Mouse (Mus musculus) adrenal gland, postnatal 25 days (tissue): ENCODE measurements around the gene Wwox. TPM values are rescaled to one million over a fixed set of nuclear protein-coding genes. Genes with fewer than 3 reads are reported as not detected.

ENCODE experiments used
- DNase-seq: peaks from one replicate; pipeline ENCODE4 v3.0.0; 2021; ENCODE audit warnings: mixed read lengths
- total RNA-seq: library from RNA; stranded (reverse); gene quantifications from 2 replicates; pipeline ENCODE4 v1.2.3, GENCODE M21; 2021

Gene Wwox
- total RNA-seq, 1 experiment from 2014 or later, result 37.2 TPM

DNA sequence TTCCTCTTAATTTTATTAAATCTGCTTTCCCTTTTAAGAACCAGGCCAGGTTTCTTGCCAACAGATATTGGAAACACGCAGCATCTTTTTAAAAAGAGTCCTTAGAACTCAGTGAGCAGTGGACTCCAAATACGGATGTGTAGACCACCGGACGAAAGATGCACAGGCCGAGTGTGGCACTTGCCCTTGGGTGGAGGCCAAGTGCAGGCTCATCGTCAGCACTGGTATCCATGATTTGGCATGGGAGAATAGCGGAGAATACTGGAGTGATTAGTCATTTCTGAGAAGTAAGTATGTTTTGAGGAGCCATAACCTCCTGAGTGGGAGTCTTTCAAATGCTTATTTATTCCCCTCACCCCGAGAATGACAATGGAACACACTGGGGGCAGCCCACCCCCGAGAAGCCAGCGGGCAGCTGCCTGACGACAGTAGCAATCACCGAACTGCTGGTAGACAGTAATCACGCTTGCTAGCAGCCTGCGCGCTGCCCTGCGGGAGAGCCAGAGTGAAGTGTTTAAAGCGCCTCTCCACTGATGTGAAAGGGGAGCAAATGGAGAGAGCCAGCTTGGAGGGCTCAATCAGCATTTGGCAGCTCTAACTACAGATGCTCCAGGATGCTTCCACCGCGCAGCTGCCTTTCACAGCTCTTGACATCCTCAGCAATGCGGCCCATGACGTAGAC, 29.2 kb downstream of the Wwox start:
- no peak for DNase-seq

DNA sequence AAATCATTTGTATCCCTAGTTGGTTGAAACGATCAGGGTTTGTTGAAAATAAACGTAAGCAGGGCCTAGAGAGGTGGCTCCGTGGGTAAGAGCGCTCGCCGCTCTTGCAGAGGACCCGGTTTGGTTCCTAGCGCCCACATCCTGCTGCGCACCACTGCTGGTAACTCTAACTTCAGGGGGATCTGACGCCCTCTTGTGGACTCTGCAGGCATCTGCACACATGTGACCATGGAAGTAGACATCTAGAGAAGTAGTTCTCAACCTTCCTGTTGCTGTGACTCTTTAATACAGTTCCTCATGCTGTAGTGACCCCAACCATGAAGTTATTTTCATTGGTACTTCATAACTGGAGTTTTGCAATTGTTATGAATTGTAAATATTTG, 29.7 kb downstream of the Wwox start:
- DNase-seq, result no peak

DNA sequence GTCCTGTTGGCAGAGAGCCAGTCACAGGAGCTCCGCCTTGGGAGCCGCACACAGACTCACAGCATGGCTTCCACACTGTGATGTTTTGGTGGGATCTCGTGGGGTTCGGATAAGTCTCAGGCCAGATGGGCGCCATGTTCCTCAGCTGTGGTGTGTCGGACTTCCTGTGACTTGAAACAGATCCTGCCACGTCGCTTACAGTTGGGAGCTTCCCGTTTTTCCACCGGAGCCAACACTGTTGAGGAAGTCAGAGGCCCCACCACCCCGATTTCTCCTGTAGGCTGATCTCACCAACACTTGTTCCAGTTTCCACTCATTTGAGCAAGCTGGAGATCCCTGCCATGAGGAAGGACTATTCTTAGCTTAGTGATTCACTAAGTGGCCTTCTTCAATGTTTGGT, 34.1 kb downstream of the Wwox start:
- no peak for DNase-seq

DNA sequence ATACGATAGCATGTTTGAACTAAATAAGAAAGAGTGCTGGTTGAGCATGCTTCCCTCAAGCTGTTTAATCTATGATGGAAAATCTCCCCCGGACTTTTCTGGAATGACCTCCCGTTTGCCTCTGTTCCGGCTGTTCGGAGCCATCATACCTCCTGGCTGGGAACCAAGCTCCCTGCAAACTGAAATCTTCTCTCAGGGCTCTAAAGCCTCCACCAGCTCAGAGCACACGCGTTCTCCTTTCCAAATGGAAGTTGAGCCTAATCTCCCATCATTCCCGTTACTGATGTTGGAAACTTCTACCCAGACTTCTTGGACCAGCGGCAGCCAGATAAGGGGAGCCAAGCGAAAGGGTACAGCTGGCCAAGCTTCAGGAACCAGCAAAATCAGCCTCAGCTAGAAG, 37.5 kb downstream of the Wwox start:
- no peak for DNase-seq

DNA sequence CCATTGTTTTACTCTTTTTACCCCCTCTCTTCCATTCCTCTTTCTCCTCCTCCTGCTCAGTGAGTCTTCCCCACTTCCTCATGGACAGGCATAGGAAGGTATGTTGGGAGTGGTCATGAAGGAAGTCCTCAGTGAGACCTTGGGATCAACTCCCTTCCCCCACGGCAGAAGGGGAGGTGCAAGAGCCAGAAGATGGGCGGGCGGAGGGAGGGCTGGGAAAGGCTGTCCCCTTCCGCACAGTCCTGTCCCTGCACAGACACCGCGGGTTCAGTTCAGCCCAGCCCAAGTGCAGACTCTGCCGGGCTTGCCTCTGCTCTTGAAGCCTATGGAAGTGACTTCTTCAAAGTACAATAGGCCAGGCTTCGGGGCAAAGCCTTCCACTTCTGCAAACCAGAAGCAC, 38.3 kb downstream of the Wwox start:
- no peak for DNase-seq

DNA sequence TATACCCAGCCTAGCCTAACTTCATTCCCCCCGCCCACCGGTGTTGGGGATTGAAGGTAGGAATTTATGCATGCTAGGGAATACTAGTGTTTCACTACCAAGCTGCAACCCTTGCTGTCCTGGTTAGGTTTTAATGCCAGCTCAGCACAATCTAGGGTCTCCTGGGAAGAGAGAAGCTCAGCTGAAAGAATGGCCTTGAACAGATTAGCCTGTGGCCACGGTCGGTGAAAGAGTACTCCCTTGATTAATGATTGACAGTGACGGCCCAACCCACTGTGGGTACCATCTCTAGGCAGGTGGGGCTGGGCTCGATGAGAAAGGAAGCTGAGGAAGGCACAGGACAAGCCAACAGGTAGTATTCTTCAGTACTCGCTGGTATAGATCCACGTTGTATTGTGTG, 40.3 kb downstream of the Wwox start:
- DNase-seq, result no peak

DNA sequence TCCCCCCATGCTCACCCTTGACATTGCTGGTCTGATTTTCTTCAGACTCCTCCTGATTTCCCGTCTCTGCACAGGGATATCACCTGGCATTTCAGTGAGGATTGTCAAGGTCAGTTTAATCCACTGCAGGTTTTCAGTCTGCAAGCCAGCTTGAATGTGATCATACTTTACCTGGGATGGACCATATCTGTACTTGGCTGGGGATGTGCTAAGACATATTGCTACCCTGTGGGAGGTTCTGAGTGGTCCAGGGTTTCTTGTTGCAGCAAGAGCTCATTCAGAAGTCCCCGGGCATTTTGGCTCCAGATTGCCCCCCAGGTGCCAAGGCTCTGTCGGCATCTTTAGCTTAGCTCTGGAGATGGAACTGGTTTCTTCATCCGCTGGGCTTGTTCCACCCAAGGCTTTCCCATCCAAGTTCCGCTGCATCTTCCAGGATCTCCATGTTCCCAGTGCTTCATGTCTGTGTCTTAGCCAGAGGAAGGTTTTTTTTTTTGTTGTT, 52.3 kb downstream of the Wwox start:
- no peak for DNase-seq

DNA sequence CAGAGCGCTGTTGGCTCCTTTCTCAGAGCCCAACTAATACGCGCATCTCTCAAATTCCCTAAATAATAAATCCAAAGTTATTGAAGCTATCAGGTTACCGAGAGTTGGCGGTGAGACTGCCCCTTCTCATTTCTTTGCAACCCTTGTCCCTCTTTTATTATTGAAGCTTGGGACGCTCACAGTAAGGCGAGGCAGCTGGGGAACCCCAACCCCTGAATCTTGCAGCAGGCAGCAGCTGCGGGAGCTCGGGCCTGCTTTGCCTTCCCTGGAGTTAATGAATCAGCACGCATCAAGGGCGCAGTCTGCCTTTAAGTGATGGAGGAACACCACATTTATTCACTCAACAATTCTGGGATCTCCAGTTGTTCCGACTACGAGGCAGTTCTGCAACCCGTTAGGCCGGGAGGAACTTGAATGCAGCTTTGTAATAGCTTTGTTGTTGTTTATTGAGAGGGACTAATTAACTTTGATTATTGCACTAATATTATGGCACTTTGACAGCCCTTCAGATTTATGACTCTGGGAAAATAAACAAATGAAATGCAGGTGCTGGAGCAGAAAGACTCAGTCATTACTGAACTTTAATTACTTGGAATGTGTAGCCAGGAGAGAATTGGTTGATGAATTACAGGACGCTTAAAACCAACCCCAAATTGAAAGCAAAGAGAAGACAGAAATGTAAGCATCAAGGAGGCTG, 60.1 kb downstream of the Wwox start:
- DNase-seq, result no peak

DNA sequence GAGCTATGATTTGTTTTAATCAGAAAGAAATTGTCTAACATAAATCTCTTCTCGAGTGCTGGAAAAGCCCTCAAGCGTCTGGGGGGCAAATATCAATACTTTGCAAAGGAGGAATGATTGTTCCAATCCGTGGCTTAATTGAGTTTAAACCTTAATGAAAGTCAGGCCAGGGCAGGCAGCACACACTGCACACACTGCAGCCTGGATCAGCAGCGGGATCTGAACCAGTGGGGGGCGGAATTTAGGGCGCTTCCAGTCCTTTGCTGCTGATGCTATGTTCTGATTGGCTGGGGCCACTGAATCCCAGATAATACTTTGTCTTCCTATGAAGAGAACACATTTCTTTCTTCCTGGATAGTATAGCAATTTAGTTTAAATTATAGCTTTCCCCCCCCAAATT, 62.5 kb downstream of the Wwox start:
- DNase-seq, result no peak

DNA sequence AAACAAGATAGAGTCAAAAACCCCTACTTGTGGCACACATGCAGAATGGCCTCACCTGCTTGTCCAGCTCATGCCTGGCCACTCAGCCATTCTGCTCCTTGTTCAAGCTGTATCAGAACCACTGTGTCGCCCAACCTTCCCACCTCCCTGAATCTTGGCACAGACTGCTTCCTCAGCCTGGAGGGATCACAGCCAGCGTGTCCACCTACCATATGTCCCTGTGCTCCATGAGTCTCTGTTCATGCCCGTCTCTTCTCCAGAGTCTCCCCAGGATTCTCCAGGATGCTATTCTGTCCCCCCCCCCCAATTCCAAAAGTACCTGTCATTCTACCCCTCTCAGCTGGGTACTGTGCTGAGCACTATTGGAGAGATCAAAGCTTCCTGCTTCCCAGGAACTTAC, 63.7 kb downstream of the Wwox start:
- no peak for DNase-seq

DNA sequence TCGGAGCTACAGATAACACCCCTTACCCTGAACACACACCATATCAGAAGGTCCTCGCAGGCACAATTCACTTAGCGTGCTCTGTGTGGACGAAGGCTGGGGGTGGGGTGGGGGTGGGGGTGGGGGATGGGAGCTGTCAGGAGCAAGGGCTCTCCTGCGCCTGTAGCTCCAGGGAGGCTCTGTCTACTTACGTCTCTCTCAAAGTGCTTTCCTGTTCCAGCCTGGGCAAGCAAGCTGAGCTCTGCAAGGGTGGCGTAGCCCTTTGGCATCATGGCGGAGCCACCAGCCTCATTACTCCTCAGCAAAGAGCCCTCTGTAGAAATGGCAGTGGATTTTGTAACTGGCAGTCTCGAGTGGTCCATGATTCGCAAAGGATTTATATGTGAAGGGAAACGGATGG, 65.4 kb downstream of the Wwox start:
- DNase-seq, result no peak

DNA sequence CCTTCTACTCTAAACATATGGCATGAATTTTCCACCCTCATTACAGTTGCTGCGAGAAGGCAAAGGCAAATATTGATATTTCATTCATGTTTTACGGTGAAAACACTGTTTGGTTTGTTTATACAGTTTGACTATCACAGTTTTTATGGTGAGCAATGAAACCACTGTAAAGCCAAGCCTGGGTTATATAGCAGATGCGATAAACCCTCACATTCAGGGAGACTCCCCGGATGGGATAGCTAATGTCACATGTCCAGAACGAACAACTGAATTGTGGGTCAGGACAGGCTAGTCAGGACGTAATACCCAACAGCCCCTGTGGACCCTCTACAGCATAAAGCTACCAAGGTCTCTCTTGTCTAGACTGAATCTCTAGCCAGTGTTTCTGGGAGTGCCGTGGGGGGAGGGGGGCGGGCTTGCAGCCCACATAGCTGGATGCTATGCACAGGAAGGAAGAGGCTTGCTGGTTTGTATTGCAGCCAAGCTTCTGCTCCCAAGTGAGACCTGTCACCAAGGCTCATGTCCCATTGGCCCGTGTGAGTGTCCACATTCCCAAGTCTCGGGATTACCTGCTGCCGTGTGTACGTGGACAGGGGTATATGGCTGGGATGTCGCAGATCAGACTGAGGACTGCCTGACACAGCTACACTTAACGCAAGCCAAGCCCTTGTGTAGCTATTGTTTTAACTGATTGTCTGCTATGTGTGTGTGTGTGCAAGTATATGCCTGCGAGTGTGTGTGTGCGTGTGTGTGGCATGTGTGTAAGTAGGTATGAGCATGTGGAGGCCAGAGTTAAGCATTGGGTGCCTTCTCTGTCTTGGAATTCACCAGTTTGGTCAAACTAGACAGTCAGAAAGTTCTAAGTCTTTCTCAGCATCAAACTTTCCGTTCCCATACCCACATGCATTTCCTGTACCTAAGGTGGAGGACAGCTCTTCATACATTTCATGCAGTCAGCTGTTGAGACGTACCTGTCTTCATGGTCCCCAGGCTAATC, 66.2 kb downstream of the Wwox start:
- no peak for DNase-seq

DNA sequence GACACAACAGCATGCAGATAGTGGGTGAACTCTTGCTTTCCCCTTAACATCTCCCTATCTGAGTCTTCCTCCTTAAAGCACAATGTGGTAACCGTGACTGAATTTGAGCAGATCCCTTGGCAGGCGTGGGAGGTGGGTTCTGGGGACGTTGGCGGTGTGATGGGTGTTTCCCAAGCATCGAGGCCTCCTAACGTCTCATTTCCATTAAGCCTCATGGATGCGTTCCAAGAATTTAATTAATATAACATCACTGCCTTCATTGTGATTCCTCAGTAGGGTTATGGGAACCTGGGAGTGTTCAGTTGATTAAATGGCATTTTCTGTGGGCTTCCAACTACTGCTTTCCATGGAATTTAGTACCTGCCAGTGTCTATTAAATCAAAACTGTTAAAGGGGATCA, 67.9 kb downstream of the Wwox start:
- DNase-seq, result no peak

DNA sequence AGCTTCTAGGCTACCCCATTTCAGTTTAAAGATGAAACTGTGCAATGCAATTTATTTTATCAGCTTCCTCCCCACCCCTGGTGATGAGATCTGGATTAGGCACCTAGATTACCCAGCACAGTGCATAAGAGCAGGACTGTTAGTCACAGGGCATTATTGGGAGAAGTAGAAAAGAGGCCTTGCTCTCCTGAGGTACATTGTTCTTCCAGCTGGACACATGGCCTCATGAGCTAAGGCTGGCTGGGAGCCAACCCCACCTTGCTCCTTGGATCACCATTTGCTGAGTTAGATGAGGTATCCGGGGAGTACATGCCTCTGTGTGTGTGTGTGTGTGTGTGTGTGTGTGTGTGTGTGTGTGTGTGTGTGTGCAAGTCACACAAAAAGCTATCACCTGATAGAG, 70.8 kb downstream of the Wwox start:
- DNase-seq, result no peak

DNA sequence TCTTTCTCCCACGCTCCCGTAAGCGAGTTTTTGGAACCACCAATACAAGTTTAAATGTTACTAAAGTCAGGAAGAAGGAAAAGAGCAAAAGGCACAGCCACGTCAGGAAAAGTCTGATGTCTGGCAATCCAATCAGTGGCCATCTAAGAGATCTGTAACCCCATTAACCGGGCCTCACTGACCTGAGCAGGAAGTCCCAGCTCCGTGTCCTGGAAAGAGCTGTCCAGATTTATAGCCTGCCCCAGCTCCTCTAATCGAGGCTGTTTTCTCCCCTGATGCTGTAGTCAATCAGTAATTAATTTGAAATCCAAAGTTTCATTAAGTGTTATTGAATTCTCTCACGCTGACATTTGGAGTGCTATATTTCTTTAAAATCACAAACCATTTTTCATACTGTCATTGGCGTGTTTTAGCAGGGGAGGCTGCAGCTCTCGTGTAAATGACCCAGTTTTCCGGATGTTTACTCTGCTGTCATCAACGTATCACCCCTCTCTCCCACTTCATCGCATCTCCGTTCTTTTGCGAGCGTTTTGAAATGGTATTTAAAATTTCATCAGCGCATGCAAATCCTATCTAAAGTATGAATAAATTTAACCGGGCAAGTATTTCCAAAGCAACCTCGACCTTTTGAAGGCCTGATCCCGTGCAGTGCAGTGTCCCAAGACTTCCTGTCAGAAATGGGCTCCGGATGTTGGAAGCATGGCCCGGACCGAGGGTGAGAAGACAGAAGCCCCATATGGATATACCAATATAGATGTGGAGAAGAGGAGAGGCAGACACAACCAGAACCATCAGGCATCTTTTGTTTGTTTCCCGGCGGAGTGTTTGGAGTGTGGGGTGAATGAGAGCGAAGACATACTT, 72.8 kb downstream of the Wwox start:
- DNase-seq, result no peak

DNA sequence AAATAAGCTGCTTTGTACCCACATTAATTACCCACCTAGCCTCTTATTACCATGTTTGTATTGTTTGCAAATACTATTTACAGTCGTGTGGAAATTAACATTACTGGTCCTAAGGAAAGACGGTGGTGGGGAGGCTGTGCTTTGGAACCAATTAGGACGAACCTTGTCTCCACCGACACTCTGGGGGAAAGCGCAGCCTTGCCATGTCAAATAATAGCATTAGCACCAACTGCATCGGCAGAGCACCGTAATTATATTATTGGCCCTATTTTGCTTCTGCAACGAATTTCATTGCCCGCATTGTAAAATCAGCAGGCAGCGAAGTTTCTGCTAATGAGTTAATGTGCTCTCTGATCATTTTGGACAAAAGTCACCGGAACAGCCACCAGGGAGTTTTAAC, 75.2 kb downstream of the Wwox start:
- DNase-seq, result no peak

DNA sequence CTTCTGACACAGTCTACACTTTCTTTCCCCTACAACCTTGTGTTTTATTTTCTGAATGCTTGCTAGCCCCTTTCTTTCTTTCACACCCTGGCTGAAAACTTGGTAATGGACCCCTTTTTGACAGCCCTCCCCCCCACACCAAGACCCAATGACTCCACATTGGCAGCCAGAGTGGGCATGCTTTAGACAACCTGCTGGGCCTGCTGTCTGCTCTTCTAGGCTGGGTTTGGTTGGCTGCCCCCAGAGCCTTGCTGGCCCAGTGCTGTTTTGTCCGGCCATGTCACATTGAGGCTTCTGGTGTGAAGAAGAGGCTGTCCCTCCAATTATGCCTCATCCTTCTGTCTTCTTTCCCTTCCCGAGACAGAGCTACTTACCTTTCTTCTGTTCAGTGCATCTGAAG, 83.6 kb downstream of the Wwox start:
- DNase-seq, result no peak

DNA sequence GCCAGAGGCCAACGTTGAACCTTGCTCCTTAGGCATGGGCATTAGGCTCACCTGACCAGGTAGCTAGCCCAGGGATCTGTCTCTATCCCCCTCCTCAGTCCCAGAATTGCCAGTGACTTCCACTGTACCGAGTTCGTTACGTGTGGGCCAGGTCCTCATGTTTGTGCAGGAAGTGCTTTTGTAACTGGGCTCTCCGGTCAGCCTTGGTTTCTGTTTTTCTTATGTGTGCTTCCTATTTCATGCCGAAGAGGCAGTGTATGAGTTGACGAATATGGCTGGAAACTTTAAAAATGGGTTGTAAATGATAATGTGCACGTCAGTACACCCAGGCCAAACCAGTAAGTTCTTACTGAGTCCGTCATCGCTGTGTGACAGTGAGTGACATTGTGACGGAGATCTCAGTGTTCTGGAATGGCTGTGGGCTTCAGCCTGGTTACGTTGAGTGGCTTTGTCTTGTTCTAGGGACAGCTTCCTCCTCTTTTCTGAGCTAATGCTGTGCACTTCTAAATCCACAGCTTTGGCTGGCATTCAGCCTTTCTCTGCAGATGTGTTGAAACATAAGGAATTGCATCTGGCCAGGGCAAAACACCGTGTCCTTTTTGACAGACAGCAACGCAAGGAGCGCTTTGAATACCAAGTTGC, 87.3 kb downstream of the Wwox start:
- no peak for DNase-seq

DNA sequence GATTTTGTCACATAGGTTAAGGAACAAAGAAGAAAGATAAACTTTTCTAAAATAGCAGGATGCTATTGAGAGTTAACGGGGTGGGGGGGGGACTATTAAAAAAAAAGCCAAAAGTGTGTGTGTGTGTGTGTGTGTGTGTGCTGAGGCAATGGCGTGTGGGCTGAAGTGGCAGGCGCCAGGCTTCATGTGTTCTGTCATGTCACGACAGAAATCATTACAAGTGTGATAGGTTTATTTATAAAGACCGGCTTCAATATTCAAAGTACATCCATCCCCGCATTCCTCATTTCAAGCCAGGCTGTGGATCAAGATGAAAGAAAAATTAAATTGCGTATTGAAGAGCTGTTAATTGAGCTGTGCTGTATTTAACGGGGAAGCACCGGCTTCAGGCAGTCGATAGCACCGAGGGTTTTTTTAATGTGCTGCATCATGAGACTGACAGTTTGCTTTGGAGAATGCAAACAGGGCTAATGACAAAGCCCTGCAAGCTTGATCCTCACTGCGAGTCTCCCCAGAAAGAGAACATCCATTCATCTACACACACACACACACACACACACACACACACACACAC, 88.3 kb downstream of the Wwox start:
- DNase-seq, result no peak

DNA sequence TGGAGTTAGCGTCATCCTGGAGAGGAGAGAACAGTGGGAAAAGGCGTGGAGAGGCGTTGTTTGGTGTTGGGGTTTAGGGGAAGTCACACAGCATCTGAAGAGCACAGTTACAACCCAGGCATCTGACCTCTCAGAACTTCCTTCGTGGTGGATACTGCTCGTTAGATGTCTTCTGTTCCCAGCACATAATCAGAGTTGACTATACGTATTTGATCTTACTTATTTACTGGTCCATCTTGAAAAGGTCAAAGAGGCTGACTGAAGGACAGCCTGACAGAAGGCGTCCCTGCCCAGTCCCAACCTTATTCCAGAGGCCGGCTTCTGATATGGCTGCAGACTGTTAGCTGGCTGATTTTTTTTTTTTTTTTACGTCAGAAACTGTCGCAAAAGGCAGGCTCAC, 90.1 kb downstream of the Wwox start:
- no peak for DNase-seq

DNA sequence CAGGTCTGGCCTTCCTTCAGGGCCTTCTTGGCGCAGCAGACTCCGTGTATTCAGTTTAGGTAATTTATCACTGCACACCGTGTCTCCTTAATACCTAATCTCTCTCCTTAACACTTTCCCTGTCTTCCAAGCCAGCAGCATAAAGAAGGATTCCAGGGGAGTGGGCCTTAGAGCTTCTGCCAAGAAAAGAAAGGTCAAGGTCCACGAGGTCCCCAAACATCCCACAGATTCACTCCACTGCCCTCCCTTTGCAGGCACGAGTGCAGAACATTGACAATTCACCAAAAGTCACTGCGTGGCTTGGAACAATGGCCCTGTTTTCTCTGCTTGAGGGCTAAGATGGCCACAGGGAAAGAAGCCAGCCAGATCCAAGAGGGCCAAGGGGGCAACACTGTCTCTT, 96.7 kb downstream of the Wwox start:
- DNase-seq, result no peak
